Mouse (Mus musculus) thymus, postnatal 10 days (tissue): ENCODE measurements around the gene 4930455H04Rik.

Source experiments
- DNase-seq, 2 experiments: peaks; one replicate each; pipeline ENCODE4 v3.0.0; 2021; ENCODE audit warnings: low spot score in 2 of 2

Gene 4930455H04Rik

GRCm38 (mm10) chr3:116966800-116967199 is 1.3 kb upstream of the 4930455H04Rik start:
- DNase-seq, result no peak

- no peak for DNase-seq
These were observed 631 bp upstream of the 4930455H04Rik start for GRCm38 (mm10) chr3:116967436-116967835.

- DNase-seq, result no peak
These were observed 502 bp downstream of the 4930455H04Rik start, which contains the start of gene Palmd for GRCm38 (mm10) chr3:116968540-116968997. Gene Palmd, minus strand, starts transcription at chr3:116968987.

- no peak for DNase-seq
These were observed 936 bp downstream of the 4930455H04Rik start for GRCm38 (mm10) chr3:116969003-116969402.

- DNase-seq, result no peak
These were observed 1.7 kb downstream of the 4930455H04Rik start for GRCm38 (mm10) chr3:116969786-116970185.

- no peak for DNase-seq
These were observed 13.9 kb downstream of the 4930455H04Rik start for GRCm38 (mm10) chr3:116981811-116982575.

- no peak for DNase-seq
These were observed 17.0 kb downstream of the 4930455H04Rik start for GRCm38 (mm10) chr3:116985042-116985455.

- DNase-seq, result no peak
These were observed 17.7 kb downstream of the 4930455H04Rik start for GRCm38 (mm10) chr3:116985741-116986140.

GRCm38 (mm10) chr3:116986451-116986850 is 18.4 kb downstream of the 4930455H04Rik start:
- DNase-seq, result no peak

GRCm38 (mm10) chr3:116988221-116988620 is 20.2 kb downstream of the 4930455H04Rik start:
- no peak for DNase-seq

GRCm38 (mm10) chr3:116991180-116991579 is 23.1 kb downstream of the 4930455H04Rik start:
- no peak for DNase-seq

GRCm38 (mm10) chr3:116993011-116993410 is 24.9 kb downstream of the 4930455H04Rik start:
- DNase-seq, result no peak

GRCm38 (mm10) chr3:117001686-117002485 is 33.8 kb downstream of the 4930455H04Rik start:
- no peak for DNase-seq

- no peak for DNase-seq
These were observed 35.3 kb downstream of the 4930455H04Rik start for GRCm38 (mm10) chr3:117003379-117003778.

GRCm38 (mm10) chr3:117006636-117007035 is 38.6 kb downstream of the 4930455H04Rik start:
- no peak for DNase-seq

- DNase-seq, result no peak
These were observed 39.3 kb downstream of the 4930455H04Rik start for GRCm38 (mm10) chr3:117007340-117007739.

GRCm38 (mm10) chr3:117010182-117010581 is 42.1 kb downstream of the 4930455H04Rik start:
- DNase-seq, result no peak

- DNase-seq, result no peak
These were observed 52.3 kb downstream of the 4930455H04Rik start for GRCm38 (mm10) chr3:117020319-117020718.

- DNase-seq, result no peak
These were observed 53.8 kb downstream of the 4930455H04Rik start for GRCm38 (mm10) chr3:117021907-117022306.

- DNase-seq, result no peak
These were observed 56.0 kb downstream of the 4930455H04Rik start for GRCm38 (mm10) chr3:117024111-117024510.

- DNase-seq, result no peak
These were observed 56.5 kb downstream of the 4930455H04Rik start for GRCm38 (mm10) chr3:117024557-117024956.

- DNase-seq, result no peak
These were observed 57.4 kb downstream of the 4930455H04Rik start for GRCm38 (mm10) chr3:117025421-117025820.
